Mouse (Mus musculus): ENCODE measurements around the gene Cp.

GRCm38 (mm10) chr3:20023832-20024231, 67.0 kb downstream of the Cp start:
- TF ChIP-seq CTCF (IDR thresholded peaks at IDR 0.05) (no peak), EP300 (IDR thresholded peaks at IDR 0.05) (no peak)
